Mouse (Mus musculus) liver, embryonic 14.5 days (tissue): ENCODE measurements around the gene Serinc1.

ENCODE experiments used
- CTCF ChIP-seq: IDR thresholded peaks from 2 replicates; pipeline ENCODE4 v1.5.1; 2016; ENCODE audit warnings: antibody characterized with exemption, low read depth, control low read depth
- EP300 ChIP-seq: IDR thresholded peaks from 2 replicates; pipeline ENCODE4 v1.6.1; 2016; ENCODE audit warnings: antibody characterized with exemption, low read depth

- TF ChIP-seq EP300 (no peak), CTCF (no peak)
Observed at GRCm38 (mm10) chr10:57484741-57485140, 47.6 kb downstream of the Serinc1 start.
